Mouse (Mus musculus) forebrain, embryonic 16.5 days (tissue): ENCODE results near the gene Rab1a. TPM values are rescaled to one million over a fixed set of nuclear protein-coding genes. Genes with fewer than 3 reads are reported as not detected.
"Not testable (repeated sequence)": the region's sequence is repeated elsewhere in the genome, so short reads cannot be mapped to it uniquely, and the experiment has no call there.

ENCODE experiments used
- ATAC-seq: fragments of 200-750 bp; cut with Nextera tagmentation; 2 replicates; pipeline ENCODE4 v1.8.0; 2017; ENCODE audit warnings: mild to moderate bottlenecking, moderate library complexity
- H3K27ac ChIP-seq: fragments of 300-500 bp; sonication (generic); 2 replicates; pipeline ENCODE4 v1.5.1; 2014; ENCODE audit warnings: low read length, control low read depth
- H3K27me3 ChIP-seq: fragments of 300-500 bp; sonication (generic); replicated peaks from 2 replicates; pipeline ENCODE4 v1.6.1; 2014; ENCODE audit warnings: low read length; ENCODE audit not compliant: control insufficient read depth, insufficient read depth
- H3K36me3 ChIP-seq: fragments of 300-500 bp; sonication (generic); 2 replicates; pipeline ENCODE4 v1.6.1; 2014; ENCODE audit not compliant: control insufficient read depth, insufficient read depth
- H3K4me1 ChIP-seq: fragments of 300-500 bp; sonication (generic); replicated peaks from 2 replicates; pipeline ENCODE4 v1.6.1; 2014; ENCODE audit warnings: low read length; ENCODE audit not compliant: control insufficient read depth, insufficient read depth
- H3K4me2 ChIP-seq: fragments of 300-500 bp; sonication (generic); 2 replicates; pipeline ENCODE4 v1.6.1; 2014; ENCODE audit warnings: mild to moderate bottlenecking, low read length, control low read depth
- H3K4me3 ChIP-seq: fragments of 300-500 bp; sonication (generic); replicated peaks from 2 replicates; pipeline ENCODE4 v1.5.1; 2014; ENCODE audit warnings: mild to moderate bottlenecking, low read length, control low read depth
- H3K9ac ChIP-seq: fragments of 300-500 bp; sonication (generic); replicated peaks from 2 replicates; pipeline ENCODE4 v1.6.1; 2014; ENCODE audit warnings: low read depth, low read length, control low read depth
- H3K9me3 ChIP-seq: fragments of 300-500 bp; sonication (generic); 2 replicates; pipeline ENCODE4 v1.6.1; 2016; ENCODE audit warnings: low read length; ENCODE audit not compliant: control insufficient read depth
- WGBS: fragments of 180-500 bp; shearing (Covaris S2); extraction: QIAGEN DNeasy Blood & Tissue Kit; methylation state at CpG from one replicate; pipeline ENCODE4 v1.1.7; 2014; 5-methylcytosine and 5-hydroxymethylcytosine counted together
- polyA plus RNA-seq: library from polyadenylated mRNA; unstranded; fragments of >200 nt; fragmentation: Nextera tagmentation; extraction: Ambion mirVana; gene quantifications from 2 replicates; pipeline ENCODE4 v1.2.1, GENCODE M21; 2015

The Rab1a gene
- polyA plus RNA-seq, 1 experiment from 2014 or later = 315 TPM

DNA sequence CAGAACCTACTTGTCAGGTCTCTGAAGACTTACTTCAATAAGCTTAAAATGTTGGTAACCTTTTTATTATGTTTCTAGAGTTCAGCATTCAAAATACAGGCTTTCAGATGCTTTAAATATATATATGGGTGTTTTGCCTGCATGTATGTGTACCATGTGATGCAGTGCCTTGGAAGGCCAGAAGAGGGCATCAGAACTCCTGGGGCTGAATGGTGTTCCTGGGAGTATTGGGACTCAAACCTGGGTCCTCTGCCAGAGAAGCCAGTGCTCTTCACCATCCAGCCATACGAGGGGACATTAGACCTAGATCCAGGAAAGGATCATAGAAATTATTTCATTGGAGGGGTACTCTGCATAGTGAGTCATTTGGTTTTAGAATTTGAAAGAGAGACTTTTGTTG is 13.5 kb downstream of the Rab1a start:
- Histone ChIP-seq H3K4me2 (no peak overlapping the region), H3K27me3 (no peaks in the 10 kb centered on the region), H3K4me3 (no peak overlapping the region), H3K9me3 (no peaks in the 10 kb centered on the region), H3K9ac (no peak overlapping the region), H3K4me1 (peaks cover 6% of the 10 kb centered on the region; the same call in 1 of the 2 replicates), H3K27ac (no peak overlapping the region), H3K36me3 (peaks cover 12% of the 10 kb centered on the region; the same call in 1 of the 2 replicates)
- 100% methylated on average over 1 of the region's 1 CpGs for WGBS
- no peak for ATAC-seq

DNA sequence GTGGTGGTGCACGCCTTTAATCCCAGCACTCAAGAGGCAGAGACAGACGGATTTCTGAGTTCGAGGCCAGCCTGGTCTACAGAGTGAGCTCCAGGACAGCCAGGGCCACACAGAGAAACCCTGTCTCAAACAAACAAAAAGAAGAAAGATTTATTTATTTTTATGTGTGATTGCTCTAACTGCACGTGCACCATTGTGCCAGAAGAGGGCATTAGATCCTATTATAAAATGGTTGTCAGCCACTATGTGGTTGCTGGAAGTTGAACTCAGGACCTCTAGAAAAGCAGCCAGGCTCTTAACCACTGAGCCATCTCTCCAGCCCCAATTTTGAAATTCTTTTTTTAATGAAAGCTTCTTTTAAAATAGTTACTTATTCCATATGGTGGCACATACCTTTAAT is 15.2 kb downstream of the Rab1a start:
- Histone ChIP-seq H3K4me1 (peaks cover 4% of the 10 kb centered on the region; the same call in 1 of the 2 replicates), H3K27ac (no peak overlapping the region), H3K27me3 (no peaks in the 10 kb centered on the region), H3K9me3 (no peaks in the 10 kb centered on the region), H3K36me3 (peaks cover 12% of the 10 kb centered on the region; the same call in 1 of the 2 replicates), H3K4me3 (no peak overlapping the region), H3K9ac (no peak overlapping the region), H3K4me2 (no peak overlapping the region)
- no peak for ATAC-seq
- WGBS = 92% methylated on average over 4 of the region's 4 CpGs

DNA sequence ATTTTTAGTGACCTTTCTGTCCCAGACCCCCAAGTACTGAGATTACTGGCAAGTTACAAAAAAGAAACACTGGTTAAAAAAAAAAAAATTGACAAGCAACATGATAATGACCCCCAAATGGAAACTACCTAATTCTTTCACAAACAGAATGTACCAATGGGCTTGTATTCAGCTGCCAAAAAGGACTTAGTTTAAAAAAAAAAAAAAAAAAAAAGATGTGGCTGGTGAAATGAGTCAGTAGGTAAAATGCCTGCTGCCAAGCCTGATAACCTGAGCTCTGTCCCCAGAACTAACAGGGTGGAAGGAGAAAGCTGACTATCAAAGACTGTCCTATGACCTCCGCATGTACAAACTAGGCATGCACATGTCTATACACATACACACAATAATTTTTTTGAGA is 16.0 kb downstream of the Rab1a start:
- Histone ChIP-seq H3K27me3 (no peaks in the 10 kb centered on the region), H3K9me3 (no peaks in the 10 kb centered on the region), H3K4me3 (no peak overlapping the region), H3K36me3 (peaks cover 12% of the 10 kb centered on the region; the same call in 1 of the 2 replicates), H3K4me1 (peaks cover 4% of the 10 kb centered on the region; the same call in 1 of the 2 replicates), H3K4me2 (no peak overlapping the region), H3K9ac (no peak overlapping the region), H3K27ac (no peak overlapping the region)
- ATAC-seq = no peak
- 100% methylated on average over 1 of the region's 1 CpGs for WGBS

DNA sequence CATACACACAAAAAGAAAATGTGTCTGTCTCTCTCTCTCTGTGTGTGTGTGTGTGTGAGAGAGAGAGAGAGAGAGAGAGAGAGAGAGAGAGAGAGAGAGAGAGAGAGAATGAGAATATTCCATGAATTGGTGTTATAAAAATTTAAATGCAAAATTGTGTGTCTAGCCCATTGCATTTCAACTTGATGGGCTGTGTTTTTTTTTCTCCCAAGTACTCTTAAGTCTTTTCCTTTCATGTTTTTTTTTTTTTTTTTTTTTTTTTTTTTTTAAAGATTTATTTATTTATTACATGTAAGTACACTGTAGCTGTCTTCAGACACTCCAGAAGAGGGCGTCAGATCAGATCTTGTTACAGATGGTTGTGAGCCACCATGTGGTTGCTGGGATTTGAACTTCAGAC is 20.4 kb downstream of the Rab1a start:
- H3K9ac ChIP-seq, H3K4me3 ChIP-seq, ATAC-seq, H3K27me3 ChIP-seq, H3K27ac ChIP-seq, H3K4me2 ChIP-seq, H3K9me3 ChIP-seq, H3K4me1 ChIP-seq: not testable (repeated sequence)
- WGBS = no CpG with 5 or more reads among the region's 1 CpGs
- peaks cover 28% of the 10 kb centered on the region for H3K36me3 ChIP-seq

DNA sequence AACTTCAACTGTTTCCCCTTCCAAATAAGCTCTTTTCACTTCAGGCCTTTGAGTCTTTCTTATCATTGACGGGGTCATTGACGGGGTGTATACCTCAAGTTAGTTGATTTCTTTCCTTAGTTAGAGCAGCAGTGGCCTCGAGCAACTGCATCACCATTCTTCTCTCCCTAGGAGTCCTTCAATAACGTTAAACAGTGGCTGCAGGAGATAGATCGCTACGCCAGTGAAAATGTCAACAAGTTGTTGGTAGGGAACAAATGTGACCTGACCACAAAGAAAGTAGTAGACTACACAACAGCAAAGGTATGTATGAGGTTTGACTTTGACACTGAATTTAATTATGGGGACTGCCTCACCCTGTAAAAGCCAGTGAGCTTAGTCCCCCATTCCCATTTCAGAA is 23.0 kb downstream of the Rab1a start:
- H3K9me3 ChIP-seq = no peaks in the 10 kb centered on the region
- H3K4me3 ChIP-seq = no peak overlapping the region
- 74% methylated on average over 6 of the region's 6 CpGs for WGBS
- no peaks in the 10 kb centered on the region for H3K4me1 ChIP-seq
- peaks cover 26% of the 10 kb centered on the region for H3K36me3 ChIP-seq
- no peak overlapping the region for H3K4me2 ChIP-seq
- no peaks in the 10 kb centered on the region for H3K27me3 ChIP-seq
- H3K27ac ChIP-seq = no peak overlapping the region
- no peak overlapping the region for H3K9ac ChIP-seq
- ATAC-seq = no peak

DNA sequence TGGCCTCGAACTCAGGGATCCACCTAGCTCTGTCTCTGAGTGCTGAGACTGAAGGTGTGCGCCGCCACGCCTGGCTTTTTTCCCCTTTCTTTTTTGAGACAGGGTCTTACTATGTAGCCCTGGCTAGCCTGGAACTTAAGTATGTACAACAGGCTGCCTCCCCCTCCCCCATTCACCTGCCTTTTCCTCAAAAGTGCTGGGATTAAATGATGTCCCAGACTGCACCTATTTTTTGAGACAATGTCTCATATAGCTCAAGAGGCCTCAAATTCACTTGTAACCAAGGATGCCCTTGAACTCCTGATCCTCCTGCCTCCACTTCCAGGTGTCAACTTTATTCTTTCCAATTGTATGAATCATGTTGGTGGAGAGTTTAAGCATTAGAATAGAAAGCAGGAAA is 24.7 kb downstream of the Rab1a start:
- peaks cover 36% of the 10 kb centered on the region for H3K36me3 ChIP-seq
- no peaks in the 10 kb centered on the region for H3K27me3 ChIP-seq
- no peak overlapping the region for H3K4me3 ChIP-seq
- WGBS = 97% methylated on average over 4 of the region's 4 CpGs
- no peaks in the 10 kb centered on the region for H3K9me3 ChIP-seq
- no peak overlapping the region for H3K4me2 ChIP-seq
- H3K27ac ChIP-seq = no peak overlapping the region
- ATAC-seq = no peak
- no peaks in the 10 kb centered on the region for H3K4me1 ChIP-seq
- no peak overlapping the region for H3K9ac ChIP-seq

DNA sequence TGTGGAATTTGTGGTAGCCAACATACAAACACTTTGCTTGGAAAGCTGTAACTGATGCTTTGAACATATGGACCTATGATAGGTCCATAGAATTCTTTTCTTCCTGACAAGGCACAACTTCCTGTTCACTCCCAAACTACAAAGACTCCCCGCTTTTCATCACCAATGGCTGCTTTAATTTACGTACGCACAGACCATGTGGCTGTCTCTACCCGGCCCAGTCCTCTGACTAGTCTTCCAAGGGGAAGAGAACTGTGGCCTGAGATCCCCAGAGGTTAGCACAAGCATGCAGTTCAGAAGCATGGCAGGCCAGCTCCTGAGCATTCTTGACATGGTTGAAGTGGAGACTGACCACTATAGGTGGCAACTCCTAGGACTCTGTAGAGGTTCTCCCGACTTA is 27.4 kb downstream of the Rab1a start:
- WGBS = 87% methylated on average over 5 of the region's 5 CpGs
- no peaks in the 10 kb centered on the region for H3K9me3 ChIP-seq
- H3K36me3 ChIP-seq = peaks cover 35% of the 10 kb centered on the region
- no peaks in the 10 kb centered on the region; the same call in 1 of the 2 replicates for H3K4me1 ChIP-seq
- H3K27ac ChIP-seq = no peak overlapping the region
- no peak overlapping the region for H3K4me2 ChIP-seq
- H3K9ac ChIP-seq = no peak overlapping the region
- no peak for ATAC-seq
- no peak overlapping the region for H3K4me3 ChIP-seq
- H3K27me3 ChIP-seq = no peaks in the 10 kb centered on the region

DNA sequence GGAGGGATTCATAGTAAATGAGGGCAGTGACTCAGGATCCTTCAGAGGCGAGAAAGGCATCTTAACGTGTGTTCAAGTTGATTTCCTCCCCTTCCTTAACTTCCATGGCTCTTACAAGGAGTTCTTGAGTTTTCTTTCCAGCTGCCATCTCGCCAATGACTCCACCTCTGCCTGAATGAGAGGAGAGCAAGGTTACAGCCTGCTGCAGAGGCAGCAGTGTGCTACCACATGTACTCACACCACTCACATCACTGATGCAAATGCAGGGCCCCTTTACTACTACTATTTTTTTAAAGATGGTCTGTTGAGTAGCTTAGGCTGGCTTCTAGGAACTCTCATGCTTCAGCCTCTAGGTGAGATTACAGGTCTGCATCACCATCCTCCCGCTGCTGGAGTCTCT is 28.1 kb downstream of the Rab1a start:
- Histone ChIP-seq H3K36me3 (peaks cover 35% of the 10 kb centered on the region), H3K4me1 (no peaks in the 10 kb centered on the region; the same call in 1 of the 2 replicates), H3K9ac (no peak overlapping the region), H3K9me3 (no peaks in the 10 kb centered on the region), H3K4me2 (no peak overlapping the region), H3K4me3 (no peak overlapping the region), H3K27ac (no peak overlapping the region), H3K27me3 (no peaks in the 10 kb centered on the region)
- WGBS = 87% methylated on average over 4 of the region's 4 CpGs
- no peak for ATAC-seq

DNA sequence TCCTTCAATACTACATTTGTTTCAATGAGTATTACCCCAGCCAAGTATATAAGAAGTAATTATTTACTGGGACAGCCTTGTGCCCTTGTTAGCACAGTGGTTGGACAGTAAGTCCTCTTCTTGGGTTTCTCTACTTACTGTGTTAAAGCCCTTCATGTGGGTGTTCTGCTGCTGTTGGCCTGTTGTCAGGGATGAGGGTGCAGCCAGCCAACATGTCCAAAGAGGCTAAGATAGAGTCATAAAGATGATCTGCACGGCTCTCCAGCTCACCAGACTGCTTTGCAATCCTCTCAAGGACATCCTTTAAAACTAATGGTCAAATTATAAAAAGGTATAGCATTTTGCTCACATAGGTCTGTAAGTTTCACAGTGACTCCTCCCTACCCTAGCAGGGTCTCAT is 29.1 kb downstream of the Rab1a start:
- Histone ChIP-seq H3K27me3 (no peaks in the 10 kb centered on the region), H3K9ac (no peak overlapping the region), H3K9me3 (no peaks in the 10 kb centered on the region), H3K4me1 (no peaks in the 10 kb centered on the region; the same call in 1 of the 2 replicates), H3K27ac (no peak overlapping the region), H3K4me2 (no peak overlapping the region), H3K4me3 (no peak overlapping the region), H3K36me3 (peaks cover 39% of the 10 kb centered on the region)
- 85% methylated on average over 1 of the region's 1 CpGs for WGBS
- no peak for ATAC-seq
